Mouse (Mus musculus): ENCODE measurements around the gene Gm45062.

- TF ChIP-seq GATA1 (IDR thresholded peaks at IDR 0.05; ENCODE audit: low read length): no peak
- no peak for TF ChIP-seq TAL1 (IDR thresholded peaks at IDR 0.05; ENCODE audit: low read length)
Measured at GRCm38 (mm10) chr6:8351507-8351906, 92.3 kb downstream of the Gm45062 start.

All from erythroblast, embryonic 14.5 days (primary cell).